Mouse (Mus musculus) hindbrain, embryonic 11.5 days (tissue): ENCODE results near the gene Olfr455. TPM values are rescaled to one million over a fixed set of nuclear protein-coding genes. Genes with fewer than 3 reads are reported as not detected.

Source experiments
- ATAC-seq: fragments of 200-750 bp; cut with Nextera tagmentation; 2 replicates; pipeline ENCODE4 v1.8.0; 2017; ENCODE audit warnings: mild to moderate bottlenecking, moderate TSS enrichment, moderate library complexity; ENCODE audit not compliant: low FRiP score
- DNase-seq: peaks from one replicate; pipeline ENCODE4 v3.0.0-alpha.2; 2015; ENCODE audit warnings: low spot score
- H3K27ac ChIP-seq: fragments of 300-500 bp; sonication (generic); 2 replicates; pipeline ENCODE4 v1.5.1; 2014; ENCODE audit warnings: mild to moderate bottlenecking, low read depth, low read length
- H3K27me3 ChIP-seq: fragments of 300-500 bp; sonication (generic); 2 replicates; pipeline ENCODE4 v1.6.1; 2014; ENCODE audit warnings: mild to moderate bottlenecking, low read length, moderate library complexity, mixed read lengths; ENCODE audit not compliant: control insufficient read depth, insufficient read depth
- H3K36me3 ChIP-seq: fragments of 300-500 bp; sonication (generic); 2 replicates; pipeline ENCODE4 v1.6.1; 2014; ENCODE audit warnings: mild to moderate bottlenecking, low read length, moderate library complexity, mixed read lengths; ENCODE audit not compliant: control insufficient read depth, insufficient read depth
- H3K4me1 ChIP-seq: fragments of 300-500 bp; sonication (generic); replicated peaks from 2 replicates; pipeline ENCODE4 v1.6.1; 2014; ENCODE audit warnings: low read length, mixed read lengths; ENCODE audit not compliant: control insufficient read depth, insufficient read depth
- H3K4me2 ChIP-seq: fragments of 300-500 bp; sonication (generic); replicated peaks from 2 replicates; pipeline ENCODE4 v1.6.1; 2014; ENCODE audit warnings: mild to moderate bottlenecking, low read depth, low read length
- H3K4me3 ChIP-seq: fragments of 300-500 bp; sonication (generic); 2 replicates; pipeline ENCODE4 v1.5.1; 2014; ENCODE audit warnings: low read depth, low read length
- H3K9ac ChIP-seq: fragments of 300-500 bp; sonication (generic); 2 replicates; pipeline ENCODE4 v1.6.1; 2014; ENCODE audit warnings: low read depth, low read length
- H3K9me3 ChIP-seq: fragments of 300-500 bp; sonication (generic); 2 replicates; pipeline ENCODE4 v1.6.1; 2016; ENCODE audit warnings: low read length; ENCODE audit not compliant: control insufficient read depth
- WGBS: fragments of 180-500 bp; shearing (Covaris S2); extraction: QIAGEN DNeasy Blood & Tissue Kit; methylation state at CpG from one replicate; pipeline ENCODE4 v1.1.7; 2014; 5-methylcytosine and 5-hydroxymethylcytosine counted together
- polyA plus RNA-seq: library from polyadenylated mRNA; unstranded; fragments of >200 nt; fragmentation: Nextera tagmentation; extraction: Ambion mirVana; gene quantifications from 2 replicates; pipeline ENCODE4 v1.2.1, GENCODE M21; 2014

The Olfr455 gene
- polyA plus RNA-seq, 1 experiment from 2014 or later = not detected

- no peak for DNase-seq
- WGBS = 85% methylated on average over 1 of the region's 1 CpGs
- Histone ChIP-seq H3K27ac (no peak overlapping the region), H3K36me3 (no peaks in the 10 kb centered on the region), H3K4me2 (no peak overlapping the region), H3K4me3 (no peak overlapping the region), H3K27me3 (no peaks in the 10 kb centered on the region), H3K9me3 (no peaks in the 10 kb centered on the region), H3K4me1 (no peaks in the 10 kb centered on the region), H3K9ac (no peak overlapping the region)
- ATAC-seq = no peak
These were observed 7.7 kb downstream of the Olfr455 start for GRCm38 (mm10) chr6:42539711-42540110.

DNA sequence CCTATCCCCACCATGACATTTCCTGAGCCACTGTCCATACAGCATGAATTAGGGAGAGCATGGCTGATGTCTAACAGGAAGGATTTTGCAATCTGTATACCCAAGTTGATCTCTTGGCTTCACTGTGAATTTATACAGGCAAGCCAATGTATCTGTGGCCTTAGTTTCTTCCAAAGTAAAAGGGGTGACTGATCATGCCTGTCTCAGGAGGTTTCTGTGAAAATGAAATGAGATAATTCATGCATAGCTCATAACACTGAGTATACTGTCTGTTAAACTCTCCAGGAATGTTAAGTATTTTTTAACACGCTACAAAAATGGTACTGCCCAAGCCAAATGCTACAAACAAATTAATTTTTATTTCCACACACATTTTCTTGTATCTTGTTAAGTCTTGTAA is 33.9 kb downstream of the Olfr455 start:
- no peak overlapping the region for H3K9ac ChIP-seq
- H3K36me3 ChIP-seq = no peaks in the 10 kb centered on the region
- no peaks in the 10 kb centered on the region for H3K27me3 ChIP-seq
- no peak overlapping the region for H3K4me2 ChIP-seq
- H3K4me3 ChIP-seq = no peak overlapping the region
- no peak for DNase-seq
- no peaks in the 10 kb centered on the region for H3K9me3 ChIP-seq
- no peak overlapping the region for H3K27ac ChIP-seq
- H3K4me1 ChIP-seq = no peaks in the 10 kb centered on the region
- no peak for ATAC-seq
- 81% methylated on average over 1 of the region's 1 CpGs for WGBS

DNA sequence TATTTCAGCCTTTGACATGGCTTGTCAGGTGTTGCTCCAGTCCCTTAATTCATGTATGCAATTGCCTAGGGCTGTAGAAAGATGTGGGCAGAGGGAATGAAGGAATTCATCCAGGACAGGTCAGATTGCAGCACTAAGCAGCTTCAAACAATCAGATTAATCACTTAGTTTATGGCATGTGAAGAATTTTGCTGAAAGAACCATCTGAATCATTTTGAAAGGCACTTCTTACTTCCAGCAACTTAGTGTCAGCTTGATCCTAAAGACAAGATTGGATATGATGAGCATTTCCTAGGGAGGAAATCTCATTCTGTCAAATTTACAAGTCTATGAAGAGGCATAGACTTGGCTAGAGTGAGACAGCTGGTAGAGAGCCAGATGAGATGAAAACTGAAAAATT is 38.1 kb downstream of the Olfr455 start:
- no peak overlapping the region for H3K9ac ChIP-seq
- no peak overlapping the region for H3K27ac ChIP-seq
- ATAC-seq = no peak
- no peaks in the 10 kb centered on the region for H3K36me3 ChIP-seq
- no peak for DNase-seq
- H3K9me3 ChIP-seq = no peaks in the 10 kb centered on the region
- H3K4me3 ChIP-seq = no peak overlapping the region
- H3K4me1 ChIP-seq = no peaks in the 10 kb centered on the region
- no peaks in the 10 kb centered on the region for H3K27me3 ChIP-seq
- no peak overlapping the region for H3K4me2 ChIP-seq

DNA sequence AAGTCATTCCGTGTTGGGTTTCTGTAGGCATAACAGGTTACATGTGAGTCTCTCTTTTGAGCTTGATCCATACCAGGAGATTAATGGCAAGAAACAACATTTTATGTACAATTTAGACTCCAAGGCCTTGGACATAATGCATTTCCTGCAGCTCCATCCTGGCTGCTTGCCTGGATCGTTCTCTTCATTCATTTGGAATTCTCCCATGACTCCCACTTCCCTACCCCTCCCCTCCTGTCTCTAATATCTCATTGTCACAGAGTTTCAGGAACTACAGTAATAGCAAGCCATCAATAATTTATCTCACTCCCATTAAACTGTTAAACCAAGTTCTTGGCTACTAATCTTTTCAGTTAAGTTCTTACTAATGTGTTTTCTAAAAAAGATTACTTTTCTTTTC is 43.9 kb downstream of the Olfr455 start:
- Histone ChIP-seq H3K4me3 (no peak overlapping the region), H3K9ac (no peak overlapping the region), H3K4me1 (no peaks in the 10 kb centered on the region), H3K4me2 (no peak overlapping the region), H3K9me3 (no peaks in the 10 kb centered on the region), H3K27ac (no peak overlapping the region), H3K36me3 (no peaks in the 10 kb centered on the region), H3K27me3 (no peaks in the 10 kb centered on the region)
- no peak for ATAC-seq
- no peak for DNase-seq
- WGBS = 92% methylated on average over 2 of the region's 2 CpGs

DNA sequence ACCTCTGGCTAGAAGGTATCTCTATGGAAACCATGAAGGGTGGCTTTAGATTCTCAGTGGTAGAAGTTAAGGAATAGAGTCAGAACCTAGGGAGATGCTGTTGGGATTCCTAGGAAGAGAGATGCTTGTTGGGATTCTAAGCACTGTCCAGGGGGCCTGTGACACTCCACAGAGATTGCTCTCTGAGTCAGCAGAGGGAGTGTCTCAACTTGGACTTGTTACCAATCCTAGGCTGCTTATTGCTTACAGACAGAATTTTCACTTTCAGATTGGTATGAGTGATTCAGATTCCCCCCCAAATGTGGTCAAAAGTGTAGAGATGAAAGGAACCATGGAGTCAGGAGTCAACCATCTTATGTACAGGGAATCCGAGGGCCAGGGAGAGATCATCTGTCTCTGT is 57.7 kb downstream of the Olfr455 start:
- no peak overlapping the region for H3K4me2 ChIP-seq
- no peaks in the 10 kb centered on the region for H3K36me3 ChIP-seq
- H3K9ac ChIP-seq = no peak overlapping the region
- no peaks in the 10 kb centered on the region for H3K4me1 ChIP-seq
- no peaks in the 10 kb centered on the region for H3K27me3 ChIP-seq
- H3K27ac ChIP-seq = no peak overlapping the region
- 79% methylated on average over 1 of the region's 1 CpGs for WGBS
- ATAC-seq = no peak
- H3K9me3 ChIP-seq = no peaks in the 10 kb centered on the region
- no peak overlapping the region for H3K4me3 ChIP-seq
- DNase-seq = no peak

DNA sequence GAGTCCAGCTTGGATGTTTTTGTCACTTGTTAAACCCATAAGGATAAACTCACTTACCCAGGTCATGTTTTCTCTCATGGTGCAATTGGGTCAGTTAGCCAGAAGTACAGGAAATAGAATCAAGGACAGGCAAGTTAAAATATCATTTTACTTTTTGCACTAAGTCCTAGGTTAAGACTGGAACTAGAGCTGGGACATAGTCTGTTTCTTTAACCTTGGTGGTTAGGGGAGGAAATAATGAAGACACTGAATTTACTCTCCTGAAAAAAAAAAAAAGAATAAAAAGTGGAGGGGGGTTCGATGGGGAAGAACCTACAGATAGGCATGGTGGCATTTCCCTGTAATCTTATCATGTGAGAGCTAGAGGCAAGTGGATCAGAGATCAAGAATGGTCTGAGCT is 60.3 kb downstream of the Olfr455 start, which contains the start of gene Olfr456:
Gene Olfr456 (minus strand): TSS at position 101 of the 400 bp plus-strand sequence.
- H3K9ac ChIP-seq = no peak within 1 kb of the TSS
- H3K4me3 ChIP-seq = no peak within 1 kb of the TSS
- no peaks in the 10 kb centered on the region for H3K9me3 ChIP-seq
- ATAC-seq (no peak), DNase-seq (no peak)
- no peaks in the 10 kb centered on the region for H3K4me1 ChIP-seq
- no peak within 1 kb of the TSS for H3K27ac ChIP-seq
- H3K4me2 ChIP-seq = no peak within 1 kb of the TSS
- H3K27me3 ChIP-seq = no peaks in the 10 kb centered on the region
- 83% methylated on average over 1 of the region's 1 CpGs for WGBS
- H3K36me3 ChIP-seq = no peaks in the 10 kb centered on the region

Other genes with a start within 250 kb of the Olfr455 start
- gene Fam131b, start 222.9 kb downstream of the Olfr455 start, polyA plus RNA-seq = 2.6 and 3.1 TPM in 2 replicates
- 57.5 and 60.1 TPM in 2 replicates for gene Zyx, start 198.0 kb downstream of the Olfr455 start, polyA plus RNA-seq
- gene Epha1, start 174.3 kb downstream of the Olfr455 start, polyA plus RNA-seq = 0.43 and 1.3 TPM in 2 replicates
- not detected in 2 replicates for gene Tas2r143, start 147.3 kb downstream of the Olfr455 start, polyA plus RNA-seq
- 0.15 TPM in 1 of 2 replicates, not detected in the other for gene Tas2r135, start 142.2 kb downstream of the Olfr455 start, polyA plus RNA-seq
- not detected in 2 replicates for gene Tas2r126, start 113.1 kb downstream of the Olfr455 start, polyA plus RNA-seq
- gene Olfr458, start 82.4 kb downstream of the Olfr455 start, polyA plus RNA-seq = not detected in 2 replicates
- gene Olfr457, start 71.3 kb downstream of the Olfr455 start, polyA plus RNA-seq = not detected in 2 replicates
- not detected in 2 replicates for gene Olfr456, start 60.4 kb downstream of the Olfr455 start, polyA plus RNA-seq
- gene Tcaf3, start 50.1 kb upstream of the Olfr455 start, polyA plus RNA-seq = not detected in 2 replicates
- gene Tcaf2, start 97.7 kb upstream of the Olfr455 start, polyA plus RNA-seq = 2.1 and 2.6 TPM in 2 replicates
- gene Tcaf1, start 162.5 kb upstream of the Olfr455 start, polyA plus RNA-seq = 161 and 162 TPM in 2 replicates
- gene Olfr453, start 191.8 kb upstream of the Olfr455 start, polyA plus RNA-seq = not detected in 2 replicates
- gene Olfr38, start 208.8 kb upstream of the Olfr455 start, polyA plus RNA-seq = not detected in 2 replicates
- not detected in 2 replicates for gene Olfr452, start 237.5 kb upstream of the Olfr455 start, polyA plus RNA-seq